Mouse (Mus musculus): ENCODE measurements around the gene Dpagt1.

DNA sequence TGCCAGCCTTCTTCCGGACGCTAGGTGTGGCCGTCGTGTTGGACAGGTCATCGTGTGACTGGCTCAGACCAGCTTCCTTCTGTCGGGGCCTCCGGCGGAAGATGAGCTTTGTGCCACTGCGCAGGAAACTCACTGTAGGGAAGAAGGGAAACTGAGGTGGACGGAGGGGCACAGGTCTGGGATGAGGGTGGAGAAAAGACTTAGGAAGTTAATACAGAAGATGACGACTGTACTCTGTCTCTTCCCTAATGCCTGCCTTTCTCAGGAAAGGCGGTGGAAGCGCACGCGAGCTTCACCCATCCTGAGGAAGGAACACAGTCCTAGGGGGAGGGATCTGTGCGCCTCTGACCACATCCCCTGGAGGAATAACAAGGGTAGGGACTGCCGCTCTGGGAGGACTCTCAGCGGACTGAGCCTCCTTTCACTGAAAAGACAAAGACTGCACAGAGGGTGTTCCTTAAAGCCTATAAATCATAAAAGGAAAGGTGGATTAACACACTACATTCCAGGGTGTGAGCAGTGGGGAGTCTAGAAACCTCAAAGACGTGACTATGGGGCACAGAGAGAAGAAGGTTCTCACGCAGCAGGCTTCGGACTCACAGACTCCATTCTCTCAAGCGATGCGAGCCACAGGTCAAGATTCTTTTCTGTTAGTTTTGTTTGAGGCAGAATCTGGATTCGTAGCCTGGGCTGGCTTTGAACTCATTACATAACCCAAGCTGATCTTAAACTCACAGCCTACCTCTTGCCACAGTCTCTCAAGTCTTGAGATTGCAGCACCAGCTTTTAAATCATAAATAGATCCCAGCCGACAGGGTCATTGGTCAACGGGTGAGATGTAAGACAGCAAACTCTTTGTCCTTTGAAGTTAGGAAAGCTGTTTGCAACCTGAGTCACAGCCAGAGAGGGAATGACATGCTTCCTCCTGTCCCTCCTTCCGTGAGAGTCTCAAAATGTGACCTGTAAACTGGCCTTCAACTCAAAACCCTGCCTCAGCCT is 14.4 kb upstream of the Dpagt1 start:
- TF ChIP-seq CTCF (IDR thresholded peaks at IDR 0.05; ENCODE audit: borderline replicate concordance, insufficient read depth, low read length) (no peak), POLR2A (IDR thresholded peaks at IDR 0.05; ENCODE audit: low read depth, low read length) (no peak)
